Mouse (Mus musculus) hindbrain, embryonic 12.5 days (tissue): Measurements from ENCODE around the gene Them5. TPM values are rescaled to one million over a fixed set of nuclear protein-coding genes. Genes with fewer than 3 reads are reported as not detected.

Experiments
- ATAC-seq: fragments of 200-750 bp; cut with Nextera tagmentation; 2 replicates; pipeline ENCODE4 v1.8.0; 2017; ENCODE audit warnings: moderate TSS enrichment; ENCODE audit not compliant: low FRiP score
- H3K27ac ChIP-seq: fragments of 300-500 bp; sonication (generic); 2 replicates; pipeline ENCODE4 v1.5.1; 2016; ENCODE audit warnings: mild to moderate bottlenecking
- H3K27me3 ChIP-seq: fragments of 300-500 bp; sonication (generic); 2 replicates; pipeline ENCODE4 v1.6.1; 2016; ENCODE audit warnings: mild to moderate bottlenecking
- H3K36me3 ChIP-seq: fragments of 300-500 bp; sonication (generic); 2 replicates; pipeline ENCODE4 v1.6.1; 2016; ENCODE audit warnings: mild to moderate bottlenecking
- H3K4me1 ChIP-seq: fragments of 300-500 bp; sonication (generic); 2 replicates; pipeline ENCODE4 v1.6.1; 2016
- H3K4me2 ChIP-seq: fragments of 300-500 bp; sonication (generic); replicated peaks from 2 replicates; pipeline ENCODE4 v1.6.1; 2016; ENCODE audit warnings: mild to moderate bottlenecking
- H3K4me3 ChIP-seq: fragments of 300-500 bp; sonication (generic); 2 replicates; pipeline ENCODE4 v1.5.1; 2016; ENCODE audit warnings: mild to moderate bottlenecking
- H3K9ac ChIP-seq: fragments of 300-500 bp; sonication (generic); 2 replicates; pipeline ENCODE4 v1.6.1; 2016; ENCODE audit warnings: mild to moderate bottlenecking, moderate library complexity
- H3K9me3 ChIP-seq: fragments of 300-500 bp; sonication (generic); replicated peaks from 2 replicates; pipeline ENCODE4 v1.6.1; 2016; ENCODE audit warnings: mild to moderate bottlenecking
- WGBS: fragments of 180-500 bp; shearing (Covaris S2); methylation state at CpG from one replicate; pipeline ENCODE4 v1.1.7; 2016; 5-methylcytosine and 5-hydroxymethylcytosine counted together
- polyA plus RNA-seq: library from polyadenylated mRNA; unstranded; fragments of >200 nt; fragmentation: Nextera tagmentation; extraction: Ambion mirVana; gene quantifications from 2 replicates; pipeline ENCODE4 v1.2.1, GENCODE M21; 2016

The Them5 gene
- polyA plus RNA-seq, 1 experiment from 2014 or later, result not detected

DNA sequence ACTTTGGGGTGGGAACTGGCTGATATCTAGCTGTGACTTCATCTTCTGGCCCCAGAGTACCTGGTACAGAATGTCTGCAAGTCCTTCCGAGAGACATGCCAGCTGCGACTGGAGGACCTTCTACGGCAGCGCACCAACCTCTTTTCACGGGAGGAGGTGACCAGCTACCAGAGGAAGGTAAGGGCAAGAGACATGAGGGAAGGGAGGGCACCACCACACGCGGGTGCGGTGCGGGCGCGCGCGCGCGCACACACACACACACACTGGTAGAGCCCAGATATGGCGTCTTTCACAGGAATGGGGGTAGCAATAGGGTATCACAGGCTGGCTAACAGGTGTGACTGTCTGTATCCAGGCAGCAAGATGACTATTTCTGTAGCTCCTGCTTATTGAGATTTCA lies 47.5 kb downstream of the Them5 start:
- Histone ChIP-seq H3K27ac (no peak overlapping the region), H3K9ac (no peak overlapping the region), H3K36me3 (no peaks in the 10 kb centered on the region), H3K4me1 (no peaks in the 10 kb centered on the region), H3K27me3 (no peaks in the 10 kb centered on the region), H3K4me2 (no peak overlapping the region), H3K9me3 (no peaks in the 10 kb centered on the region), H3K4me3 (no peak overlapping the region)
- no peak for ATAC-seq
- 97% methylated on average over 16 of the region's 16 CpGs for WGBS

DNA sequence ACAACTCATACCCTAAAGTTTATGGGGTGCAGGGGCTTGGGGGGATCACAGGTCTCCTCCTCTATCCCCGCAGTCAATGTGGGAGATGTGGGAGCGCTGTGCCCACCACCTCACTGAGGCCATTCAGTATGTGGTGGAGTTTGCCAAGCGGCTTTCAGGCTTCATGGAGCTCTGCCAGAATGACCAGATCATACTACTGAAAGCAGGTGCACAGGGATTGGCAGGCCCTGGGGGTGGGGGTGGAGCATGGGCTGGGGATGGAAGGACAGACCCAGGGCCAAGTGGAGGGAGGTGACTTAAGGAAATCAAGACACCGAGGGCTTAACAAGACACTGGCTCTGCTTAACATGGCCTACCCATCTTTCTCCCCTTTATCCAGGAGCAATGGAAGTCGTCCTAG lies 49.1 kb downstream of the Them5 start:
- Histone ChIP-seq H3K27me3 (no peaks in the 10 kb centered on the region), H3K36me3 (no peaks in the 10 kb centered on the region), H3K4me2 (no peak overlapping the region), H3K9ac (no peak overlapping the region), H3K9me3 (no peaks in the 10 kb centered on the region), H3K27ac (no peak overlapping the region), H3K4me1 (no peaks in the 10 kb centered on the region), H3K4me3 (no peak overlapping the region)
- 85% methylated on average over 5 of the region's 5 CpGs for WGBS
- ATAC-seq, result no peak

DNA sequence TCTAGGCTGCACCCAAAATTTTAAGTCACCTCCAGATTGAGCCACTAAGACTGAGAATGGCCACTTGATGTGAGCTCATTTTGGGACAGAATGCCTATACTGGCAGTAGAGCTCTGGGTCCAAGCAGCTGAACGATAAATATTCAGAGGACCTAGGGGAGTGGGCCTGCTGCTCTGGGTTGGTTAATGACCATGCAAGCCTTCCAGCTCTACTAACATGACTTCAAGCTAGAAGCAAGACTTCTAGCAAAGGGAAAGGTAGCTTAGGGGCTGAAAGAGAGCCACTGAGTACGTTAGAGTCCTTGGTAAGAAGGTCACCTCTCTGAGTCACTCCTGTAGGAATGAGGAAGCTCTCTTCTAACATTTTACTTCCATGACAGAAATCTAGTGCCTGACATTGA lies 50.2 kb downstream of the Them5 start:
- ATAC-seq, result no peak
- H3K27ac ChIP-seq, result no peak overlapping the region
- peaks cover 7% of the 10 kb centered on the region; the same call in 1 of the 2 replicates for H3K27me3 ChIP-seq
- no peak overlapping the region for H3K9ac ChIP-seq
- no peaks in the 10 kb centered on the region for H3K9me3 ChIP-seq
- H3K4me1 ChIP-seq, result no peaks in the 10 kb centered on the region
- H3K4me2 ChIP-seq, result no peak overlapping the region
- WGBS, result 85% methylated on average over 2 of the region's 2 CpGs
- H3K4me3 ChIP-seq, result no peak overlapping the region
- H3K36me3 ChIP-seq, result no peaks in the 10 kb centered on the region

DNA sequence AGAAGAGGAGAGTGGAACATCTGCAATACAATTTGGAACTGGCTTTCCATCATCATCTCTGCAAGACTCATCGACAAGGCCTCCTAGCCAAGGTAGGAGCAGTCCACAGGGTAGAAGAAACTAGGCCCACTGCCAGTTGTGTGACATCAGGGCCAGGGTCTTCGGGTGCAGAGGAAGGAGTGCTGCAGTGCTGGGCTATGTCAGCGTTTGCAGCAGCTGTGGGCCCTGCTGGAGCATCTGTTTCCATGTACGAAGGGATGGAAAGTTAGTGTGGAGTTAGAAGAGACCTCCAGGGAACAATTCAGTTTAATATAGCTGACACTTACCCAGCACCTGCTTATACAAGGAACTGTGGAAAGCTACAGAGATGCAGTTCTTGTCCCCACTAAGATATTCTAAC lies 51.1 kb downstream of the Them5 start:
- no peak for ATAC-seq
- peaks cover 16% of the 10 kb centered on the region for H3K27me3 ChIP-seq
- H3K4me1 ChIP-seq, result no peaks in the 10 kb centered on the region
- no peak overlapping the region for H3K4me2 ChIP-seq
- no peaks in the 10 kb centered on the region for H3K9me3 ChIP-seq
- H3K4me3 ChIP-seq, result no peak overlapping the region
- H3K9ac ChIP-seq, result no peak overlapping the region
- H3K27ac ChIP-seq, result no peak overlapping the region
- WGBS, result 73% methylated on average over 4 of the region's 4 CpGs
- H3K36me3 ChIP-seq, result no peaks in the 10 kb centered on the region

DNA sequence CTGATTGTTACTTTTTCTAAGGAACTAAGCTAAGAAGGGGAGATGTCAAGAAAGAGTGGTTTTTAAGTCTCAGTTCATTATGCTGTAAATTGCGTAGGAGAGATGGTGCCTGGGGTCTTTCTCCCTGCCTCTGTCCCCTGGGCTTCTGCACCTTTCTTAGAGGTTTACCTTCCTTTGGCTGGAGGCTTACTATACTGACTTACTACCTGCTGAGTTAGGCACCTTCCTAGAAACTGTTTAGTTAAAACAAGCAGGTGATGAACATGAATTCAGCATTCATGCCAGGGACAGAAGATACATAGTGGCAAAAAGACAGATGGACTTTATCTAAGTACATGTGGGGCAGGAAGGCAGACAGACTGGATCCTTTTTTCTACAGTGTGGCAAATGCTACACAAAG lies 54.4 kb downstream of the Them5 start:
- H3K9ac ChIP-seq, result no peak overlapping the region
- WGBS, result 84% methylated on average over 1 of the region's 1 CpGs
- ATAC-seq, result no peak

DNA sequence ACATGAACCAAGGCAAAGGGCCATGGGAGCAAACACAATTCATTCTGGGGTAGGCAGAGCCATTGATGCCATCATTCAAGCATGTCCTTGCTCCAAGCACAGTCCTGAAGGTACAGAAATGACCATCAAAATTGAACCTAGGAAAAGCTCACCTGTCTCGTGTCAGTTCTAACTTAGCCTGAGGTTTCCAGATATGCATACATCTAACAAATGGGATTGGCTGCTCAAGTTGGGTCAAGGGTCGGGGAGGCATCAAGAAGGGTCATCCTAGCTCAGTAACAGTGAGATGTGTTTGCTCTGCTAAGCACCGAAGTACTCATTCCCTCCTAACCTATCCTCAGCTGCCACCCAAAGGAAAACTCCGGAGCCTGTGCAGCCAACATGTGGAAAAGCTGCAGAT lies 55.0 kb downstream of the Them5 start:
- no peak overlapping the region for H3K9ac ChIP-seq

More for the DNA sequence above, 54.4 kb downstream of the Them5 start:
- Histone ChIP-seq H3K4me3 (no peak overlapping the region), H3K4me2 (no peak overlapping the region), H3K27me3 (peaks cover 28% of the 10 kb centered on the region), H3K27ac (no peak overlapping the region), H3K9me3 (no peaks in the 10 kb centered on the region), H3K4me1 (peaks cover 15% of the 10 kb centered on the region), H3K36me3 (no peaks in the 10 kb centered on the region)

More for the DNA sequence above, 55.0 kb downstream of the Them5 start:
- H3K4me1 ChIP-seq, result peaks cover 15% of the 10 kb centered on the region
- no peaks in the 10 kb centered on the region for H3K36me3 ChIP-seq
- no peaks in the 10 kb centered on the region for H3K9me3 ChIP-seq
- no peak overlapping the region for H3K27ac ChIP-seq
- peaks cover 31% of the 10 kb centered on the region for H3K27me3 ChIP-seq
- no peak overlapping the region for H3K4me2 ChIP-seq
- ATAC-seq, result no peak
- no peak overlapping the region for H3K4me3 ChIP-seq
- 85% methylated on average over 4 of the region's 4 CpGs for WGBS

Other genes starting within 250 kb of the Them5 start
- gene Gm10696, start 163.9 kb upstream of the Them5 start, polyA plus RNA-seq, result not detected in 2 replicates
- gene Gm5286, start 145.4 kb upstream of the Them5 start, polyA plus RNA-seq, result not detected in 2 replicates
- not detected in 2 replicates for gene Gm4778, start 78.1 kb upstream of the Them5 start, polyA plus RNA-seq
- gene Them4, start 32.0 kb upstream of the Them5 start, polyA plus RNA-seq, result 16.1 and 18.1 TPM in 2 replicates
- gene C2cd4d, start 20.3 kb downstream of the Them5 start, polyA plus RNA-seq, result 2.4 and 2.5 TPM in 2 replicates
- gene Rorc, start 30.7 kb downstream of the Them5 start, polyA plus RNA-seq, result 0.76 and 0.82 TPM in 2 replicates
- gene Lingo4, start 56.4 kb downstream of the Them5 start, polyA plus RNA-seq, result 0.52 and 0.53 TPM in 2 replicates
- gene Tdrkh, start 71.2 kb downstream of the Them5 start, polyA plus RNA-seq, result 48.7 and 52.1 TPM in 2 replicates
- 58.0 and 67.5 TPM in 2 replicates for gene Mrpl9, start 101.2 kb downstream of the Them5 start, polyA plus RNA-seq
- gene Oaz3, start 101.8 kb downstream of the Them5 start, polyA plus RNA-seq, result 0.77 and 1.0 TPM in 2 replicates
- gene Celf3, start 136.2 kb downstream of the Them5 start, polyA plus RNA-seq, result 196 and 207 TPM in 2 replicates
- 18.7 and 19.3 TPM in 2 replicates for gene Riiad1, start 138.2 kb downstream of the Them5 start, polyA plus RNA-seq
- gene Snx27, start 240.6 kb downstream of the Them5 start, polyA plus RNA-seq, result 68.7 and 73.3 TPM in 2 replicates